Mouse (Mus musculus) limb, embryonic 10.5 days (tissue): ENCODE data around the gene Rbmx. TPM values are rescaled to one million over a fixed set of nuclear protein-coding genes. Genes with fewer than 3 reads are reported as not detected.

Experiments
- DNase-seq: peaks from one replicate; pipeline ENCODE4 v3.0.0-alpha.2; 2017; ENCODE audit warnings: low spot score
- H3K27ac ChIP-seq: fragments of 300-500 bp; sonication (generic); 2 replicates; pipeline ENCODE4 v1.5.1; 2016; ENCODE audit warnings: mild to moderate bottlenecking
- H3K27me3 ChIP-seq: fragments of 300-500 bp; sonication (generic); 2 replicates; pipeline ENCODE4 v1.6.1; 2016; ENCODE audit warnings: low read depth, mild to moderate bottlenecking; ENCODE audit not compliant: poor library complexity, severe bottlenecking
- H3K36me3 ChIP-seq: fragments of 300-500 bp; sonication (generic); 2 replicates; pipeline ENCODE4 v1.6.1; 2016; ENCODE audit warnings: mild to moderate bottlenecking, moderate library complexity
- H3K4me1 ChIP-seq: fragments of 300-500 bp; sonication (generic); 2 replicates; pipeline ENCODE4 v1.6.1; 2016
- H3K4me3 ChIP-seq: fragments of 300-500 bp; sonication (generic); 2 replicates; pipeline ENCODE4 v1.5.1; 2016; ENCODE audit warnings: mild to moderate bottlenecking, moderate library complexity
- H3K9me3 ChIP-seq: fragments of 300-500 bp; sonication (generic); replicated peaks from 2 replicates; pipeline ENCODE4 v1.6.1; 2016; ENCODE audit warnings: mild to moderate bottlenecking
- WGBS: fragments of 180-500 bp; shearing (Covaris S2); methylation state at CpG from one replicate; pipeline ENCODE4 v1.1.7; 2016; 5-methylcytosine and 5-hydroxymethylcytosine counted together
- polyA plus RNA-seq: library from polyadenylated mRNA; unstranded; fragments of >200 nt; fragmentation: Nextera tagmentation; extraction: Ambion mirVana; gene quantifications from 2 replicates; pipeline ENCODE4 v1.2.1, GENCODE M21; 2016

Rbmx gene
- 142 and 176 TPM in 2 replicates for polyA plus RNA-seq

DNA sequence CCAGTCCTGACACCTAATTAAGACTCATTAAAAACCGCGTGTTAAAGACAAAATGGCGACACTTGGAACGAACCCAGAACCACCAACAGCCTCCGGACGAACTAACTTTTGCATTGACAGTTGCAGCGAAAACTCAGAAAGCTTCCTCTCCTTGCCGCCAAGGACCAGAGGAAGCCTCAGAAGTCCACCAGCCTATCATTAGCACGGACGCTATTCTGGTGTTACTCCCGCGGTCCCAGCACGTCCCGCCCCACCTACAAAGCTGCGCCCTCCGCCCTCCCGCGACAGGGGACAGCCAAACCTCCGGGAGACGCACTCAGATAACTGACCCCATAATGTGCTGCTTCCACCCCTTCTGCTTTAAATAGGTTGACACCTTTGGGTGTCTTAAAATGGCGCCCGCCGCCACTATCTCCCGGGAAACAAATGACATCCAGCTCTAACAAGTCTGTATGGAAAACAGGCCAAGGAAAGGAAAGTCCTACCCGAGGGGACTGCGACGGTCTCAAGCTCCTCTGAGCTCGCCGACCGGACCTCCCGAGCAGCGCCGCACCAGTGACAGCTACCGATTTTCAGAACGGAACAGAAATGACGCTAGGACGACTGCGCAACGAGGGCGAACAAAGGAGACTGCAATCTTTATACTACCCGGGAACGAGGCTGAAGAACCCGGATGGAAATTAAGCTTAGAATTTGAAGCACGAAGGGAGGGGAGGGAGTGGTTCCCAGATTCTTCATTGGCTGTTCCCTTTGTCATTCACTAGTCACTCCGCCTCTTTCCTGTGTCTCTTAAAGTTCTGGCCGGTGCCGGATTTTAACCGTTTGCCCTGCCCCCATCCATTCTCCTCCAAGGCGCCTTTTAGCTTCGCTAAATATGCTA, at the start of gene Rbmx:
Gene Rbmx (minus strand): TSS at position 670 of the 880 bp plus-strand sequence.
- WGBS: 11% methylated on average over 50 of the region's 50 CpGs
- no peaks in the 10 kb centered on the region for H3K9me3 ChIP-seq
- no peaks in the 10 kb centered on the region; the same call in 1 of the 2 replicates for H3K27me3 ChIP-seq
- H3K27ac ChIP-seq: peak within 1 kb of the TSS; percentile 92
- H3K4me1 ChIP-seq: no peaks in the 10 kb centered on the region
- H3K36me3 ChIP-seq: peaks cover 27% of the 10 kb centered on the region
- peak within 1 kb of the TSS; percentile 63 for H3K4me3 ChIP-seq
- DNase-seq: peak; percentile 75

GRCm38 (mm10) chrX:57433897-57434296, 41.1 kb upstream of the Rbmx start:
- no peak for DNase-seq

GRCm38 (mm10) chrX:57431610-57432009, 38.8 kb upstream of the Rbmx start:
- no peaks in the 10 kb centered on the region for H3K36me3 ChIP-seq
- H3K27me3 ChIP-seq: no peaks in the 10 kb centered on the region
- no peak overlapping the region for H3K4me3 ChIP-seq
- no peak for DNase-seq
- no peaks in the 10 kb centered on the region for H3K4me1 ChIP-seq
- H3K27ac ChIP-seq: no peak overlapping the region
- no peaks in the 10 kb centered on the region for H3K9me3 ChIP-seq
- 6% methylated on average over 2 of the region's 2 CpGs for WGBS

More at GRCm38 (mm10) chrX:57433897-57434296, 41.1 kb upstream of the Rbmx start:
- Histone ChIP-seq H3K36me3 (no peaks in the 10 kb centered on the region), H3K27me3 (no peaks in the 10 kb centered on the region), H3K4me1 (no peaks in the 10 kb centered on the region), H3K9me3 (no peaks in the 10 kb centered on the region), H3K27ac (no peak overlapping the region), H3K4me3 (no peak overlapping the region)
- 96% methylated on average over 2 of the region's 2 CpGs for WGBS

DNA sequence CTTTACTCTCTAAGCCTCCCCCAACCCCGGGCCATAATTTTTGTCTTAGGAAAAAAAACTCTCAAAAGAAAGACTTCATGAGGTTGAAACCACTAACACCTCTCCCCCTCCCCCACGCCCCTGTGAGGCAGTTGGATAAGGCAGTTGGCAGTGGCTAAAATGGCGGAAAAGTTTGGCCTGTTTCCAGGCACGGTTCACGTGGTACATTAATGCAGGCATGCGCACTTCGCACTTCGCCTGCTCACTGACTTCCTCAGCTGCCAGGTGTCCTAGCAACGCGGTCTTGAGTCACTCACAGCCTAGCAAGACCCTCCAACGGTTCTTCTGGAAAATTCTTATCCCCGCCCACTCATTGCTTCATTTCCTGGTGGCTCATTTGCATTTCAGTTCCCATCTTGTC, 15.9 kb upstream of the Rbmx start, which contains the start of gene Gm364:
Gene Gm364 (plus strand): TSS at position 386 of the 400 bp plus-strand sequence.
- H3K4me1 ChIP-seq: no peaks in the 10 kb centered on the region
- H3K27ac ChIP-seq: no peak within 1 kb of the TSS
- no peaks in the 10 kb centered on the region for H3K27me3 ChIP-seq
- 95% methylated on average over 12 of the region's 12 CpGs for WGBS
- no peak for DNase-seq
- H3K4me3 ChIP-seq: no peak within 1 kb of the TSS
- no peaks in the 10 kb centered on the region for H3K36me3 ChIP-seq
- no peaks in the 10 kb centered on the region for H3K9me3 ChIP-seq

GRCm38 (mm10) chrX:57403651-57404050, 10.8 kb upstream of the Rbmx start:
- Histone ChIP-seq H3K36me3 (no peaks in the 10 kb centered on the region), H3K27me3 (no peaks in the 10 kb centered on the region), H3K4me1 (no peaks in the 10 kb centered on the region), H3K4me3 (no peak overlapping the region), H3K9me3 (no peaks in the 10 kb centered on the region), H3K27ac (no peak overlapping the region)
- DNase-seq: no peak

GRCm38 (mm10) chrX:57401388-57401787, 8.6 kb upstream of the Rbmx start:
- Histone ChIP-seq H3K4me3 (no peak overlapping the region), H3K27me3 (no peaks in the 10 kb centered on the region), H3K4me1 (no peaks in the 10 kb centered on the region), H3K36me3 (no peaks in the 10 kb centered on the region), H3K9me3 (no peaks in the 10 kb centered on the region), H3K27ac (no peak overlapping the region)
- no peak for DNase-seq
- 81% methylated on average over 1 of the region's 1 CpGs for WGBS

DNA sequence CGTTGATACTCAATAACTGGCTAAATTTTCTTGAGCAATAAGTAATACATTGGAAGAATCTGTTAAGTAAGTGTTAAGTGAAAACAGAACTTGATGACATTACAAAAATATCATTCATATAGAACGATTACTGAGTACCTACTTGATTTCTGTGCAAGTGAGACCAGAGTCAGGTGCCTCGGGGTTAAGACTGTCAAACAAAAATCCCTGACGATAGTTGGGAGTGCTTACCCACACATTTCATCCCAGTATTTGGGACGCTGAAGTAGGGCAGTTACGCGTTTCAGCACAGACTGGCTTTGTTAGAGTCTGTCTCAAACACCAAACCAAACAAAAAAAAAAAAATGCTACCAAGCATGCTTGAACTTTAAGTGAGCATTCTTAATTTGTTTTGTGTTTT, 576 bp upstream of the Rbmx start:
- Histone ChIP-seq H3K4me3 (peak overlapping the region; percentile 63), H3K4me1 (no peaks in the 10 kb centered on the region), H3K36me3 (peaks cover 20% of the 10 kb centered on the region), H3K27ac (peak overlapping the region; percentile 92), H3K9me3 (no peaks in the 10 kb centered on the region), H3K27me3 (no peaks in the 10 kb centered on the region; the same call in 1 of the 2 replicates)
- 23% methylated on average over 7 of the region's 7 CpGs for WGBS
- peak; percentile 30 for DNase-seq

DNA sequence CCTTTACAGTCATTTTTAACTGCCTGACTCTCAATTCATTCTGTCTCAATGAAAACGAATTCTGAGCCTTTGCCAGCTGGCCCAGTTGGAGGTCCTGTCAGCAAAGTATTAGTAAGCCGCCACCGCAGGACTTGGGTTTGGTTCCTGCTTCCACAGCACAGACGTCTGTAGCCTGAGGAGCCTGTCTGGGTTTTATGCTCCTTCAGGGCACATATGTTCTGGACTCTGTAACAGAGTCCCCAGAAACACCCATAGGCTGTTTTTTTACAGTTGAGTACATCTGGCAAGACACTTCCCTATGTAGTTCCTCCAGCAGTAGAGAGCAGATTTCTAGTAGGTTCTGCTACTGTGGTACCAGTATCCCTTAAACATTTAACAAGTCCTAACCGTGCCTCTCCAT, 11.9 kb downstream of the Rbmx start:
- no peak overlapping the region for H3K4me3 ChIP-seq

GRCm38 (mm10) chrX:57378579-57378978, 14.3 kb downstream of the Rbmx start:
- H3K4me3 ChIP-seq: no peak overlapping the region
- no peak for DNase-seq
- H3K27me3 ChIP-seq: no peaks in the 10 kb centered on the region
- no peak overlapping the region for H3K27ac ChIP-seq
- WGBS: 88% methylated on average over 3 of the region's 3 CpGs
- peaks cover 66% of the 10 kb centered on the region for H3K36me3 ChIP-seq
- H3K9me3 ChIP-seq: no peaks in the 10 kb centered on the region
- H3K4me1 ChIP-seq: no peaks in the 10 kb centered on the region

More for the DNA sequence above, 11.9 kb downstream of the Rbmx start:
- H3K4me1 ChIP-seq: no peaks in the 10 kb centered on the region
- no peak for DNase-seq
- 88% methylated on average over 5 of the region's 5 CpGs for WGBS
- H3K36me3 ChIP-seq: peaks cover 89% of the 10 kb centered on the region
- no peaks in the 10 kb centered on the region for H3K9me3 ChIP-seq
- H3K27ac ChIP-seq: no peak overlapping the region
- H3K27me3 ChIP-seq: no peaks in the 10 kb centered on the region

- Histone ChIP-seq H3K4me3 (no peak overlapping the region), H3K9me3 (no peaks in the 10 kb centered on the region), H3K27ac (no peak overlapping the region), H3K36me3 (peaks cover 55% of the 10 kb centered on the region), H3K4me1 (no peaks in the 10 kb centered on the region), H3K27me3 (no peaks in the 10 kb centered on the region)
- 84% methylated on average over 3 of the region's 3 CpGs for WGBS
- no peak for DNase-seq
Measured at GRCm38 (mm10) chrX:57377096-57377495, 15.7 kb downstream of the Rbmx start.

GRCm38 (mm10) chrX:57374029-57374428, 18.8 kb downstream of the Rbmx start:
- WGBS: 84% methylated on average over 2 of the region's 2 CpGs
- Histone ChIP-seq H3K36me3 (peaks cover 25% of the 10 kb centered on the region), H3K4me1 (no peaks in the 10 kb centered on the region), H3K27me3 (no peaks in the 10 kb centered on the region), H3K27ac (no peak overlapping the region), H3K4me3 (no peak overlapping the region), H3K9me3 (no peaks in the 10 kb centered on the region)
- DNase-seq: no peak

DNA sequence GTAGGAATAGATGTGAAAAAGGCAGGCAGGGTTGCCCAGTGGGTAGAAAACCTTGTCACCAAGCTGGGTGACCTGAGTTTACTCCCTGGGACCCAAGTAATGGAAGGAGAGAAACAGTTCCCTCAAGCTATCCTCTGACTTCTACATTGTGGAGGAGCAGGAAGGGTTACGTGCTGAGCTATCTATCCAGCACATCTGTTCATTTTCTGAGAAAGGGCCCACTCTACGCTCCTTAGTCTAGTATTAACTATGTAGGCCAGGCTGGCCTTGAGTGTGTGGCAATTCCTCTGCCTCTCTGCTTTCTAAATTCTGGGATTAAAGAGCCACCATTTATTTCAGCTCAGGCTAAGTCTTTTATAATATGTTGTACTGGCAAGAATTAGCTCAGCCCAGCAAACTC, 19.3 kb downstream of the Rbmx start:
- Histone ChIP-seq H3K27ac (no peak overlapping the region), H3K36me3 (peaks cover 20% of the 10 kb centered on the region), H3K4me1 (no peaks in the 10 kb centered on the region), H3K27me3 (no peaks in the 10 kb centered on the region), H3K4me3 (no peak overlapping the region), H3K9me3 (no peaks in the 10 kb centered on the region)
- WGBS: 94% methylated on average over 2 of the region's 2 CpGs
- no peak for DNase-seq

DNA sequence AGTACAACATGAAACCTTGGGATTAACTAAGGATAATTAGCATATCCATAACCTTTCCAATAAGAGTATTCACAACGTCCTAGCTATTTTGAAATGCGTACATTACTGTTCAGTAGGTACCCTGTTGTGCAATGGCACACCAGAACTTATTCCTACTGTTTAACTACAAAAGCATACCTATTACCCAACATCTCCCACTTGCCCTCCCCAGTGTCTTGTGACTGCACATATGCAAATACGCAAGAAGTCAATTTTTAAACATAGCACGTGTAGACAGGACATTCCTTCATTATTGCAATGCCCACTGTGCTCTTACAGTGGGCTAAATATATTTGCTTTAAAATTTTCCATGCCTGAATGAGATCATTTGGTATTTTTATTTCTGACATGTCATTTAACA, 19.9 kb downstream of the Rbmx start:
- Histone ChIP-seq H3K36me3 (peaks cover 17% of the 10 kb centered on the region), H3K9me3 (no peaks in the 10 kb centered on the region), H3K27me3 (no peaks in the 10 kb centered on the region), H3K4me1 (no peaks in the 10 kb centered on the region), H3K27ac (no peak overlapping the region), H3K4me3 (no peak overlapping the region)
- WGBS: 90% methylated on average over 4 of the region's 4 CpGs
- DNase-seq: no peak
